Mouse (Mus musculus) retina, postnatal 7 days (tissue): ENCODE measurements around the gene Panx2.
A peak's percentile ranks its signal among the peaks of the same experiment; 100 is the strongest.

Experiments used
- DNase-seq: peaks from one replicate; pipeline ENCODE4 v3.0.0-alpha.2; 2012; ENCODE audit warnings: low read depth, low spot score

The Panx2 gene

GRCm38 (mm10) chr15:89059161-89059931 is at the start of gene Panx2:
Gene Panx2, plus strand, starts transcription at chr15:89059734.
- DNase-seq = peak; percentile 4

GRCm38 (mm10) chr15:89016722-89017121 is 42.8 kb upstream of the Panx2 start:
- no peak for DNase-seq

- no peak for DNase-seq
Measured at GRCm38 (mm10) chr15:89020085-89020484, 39.4 kb upstream of the Panx2 start.

- DNase-seq = no peak
Measured at GRCm38 (mm10) chr15:89020492-89020891, 39.0 kb upstream of the Panx2 start.

GRCm38 (mm10) chr15:89044381-89044780 is 15.2 kb upstream of the Panx2 start:
- no peak for DNase-seq

- DNase-seq = no peak
Measured at GRCm38 (mm10) chr15:89046356-89046755, 13.2 kb upstream of the Panx2 start.

- DNase-seq = no peak
Measured at GRCm38 (mm10) chr15:89054666-89055065, 4.9 kb upstream of the Panx2 start.

- no peak for DNase-seq
Measured at GRCm38 (mm10) chr15:89058736-89059135, 798 bp upstream of the Panx2 start.

GRCm38 (mm10) chr15:89060032-89060681 is 623 bp downstream of the Panx2 start:
- peak; percentile 27 for DNase-seq

- DNase-seq = no peak
Measured at GRCm38 (mm10) chr15:89060811-89061460, 1.4 kb downstream of the Panx2 start.

- no peak for DNase-seq
Measured at GRCm38 (mm10) chr15:89061761-89062517, 2.4 kb downstream of the Panx2 start.

- no peak for DNase-seq
Measured at GRCm38 (mm10) chr15:89062518-89062910, 3.0 kb downstream of the Panx2 start.

GRCm38 (mm10) chr15:89063001-89063400 is 3.5 kb downstream of the Panx2 start:
- no peak for DNase-seq

GRCm38 (mm10) chr15:89063536-89063935 is 4.0 kb downstream of the Panx2 start:
- DNase-seq = no peak

GRCm38 (mm10) chr15:89064891-89065290 is 5.4 kb downstream of the Panx2 start:
- DNase-seq = no peak

GRCm38 (mm10) chr15:89067609-89068008 is 8.1 kb downstream of the Panx2 start:
- DNase-seq = no peak

GRCm38 (mm10) chr15:89068226-89068625 is 8.7 kb downstream of the Panx2 start:
- no peak for DNase-seq

- no peak for DNase-seq
Measured at GRCm38 (mm10) chr15:89069336-89069840, 9.9 kb downstream of the Panx2 start.

GRCm38 (mm10) chr15:89070606-89071005 is 11.1 kb downstream of the Panx2 start:
- DNase-seq = no peak

GRCm38 (mm10) chr15:89073993-89074603 is 14.6 kb downstream of the Panx2 start:
- DNase-seq = no peak
